In the genomic region with DNA sequence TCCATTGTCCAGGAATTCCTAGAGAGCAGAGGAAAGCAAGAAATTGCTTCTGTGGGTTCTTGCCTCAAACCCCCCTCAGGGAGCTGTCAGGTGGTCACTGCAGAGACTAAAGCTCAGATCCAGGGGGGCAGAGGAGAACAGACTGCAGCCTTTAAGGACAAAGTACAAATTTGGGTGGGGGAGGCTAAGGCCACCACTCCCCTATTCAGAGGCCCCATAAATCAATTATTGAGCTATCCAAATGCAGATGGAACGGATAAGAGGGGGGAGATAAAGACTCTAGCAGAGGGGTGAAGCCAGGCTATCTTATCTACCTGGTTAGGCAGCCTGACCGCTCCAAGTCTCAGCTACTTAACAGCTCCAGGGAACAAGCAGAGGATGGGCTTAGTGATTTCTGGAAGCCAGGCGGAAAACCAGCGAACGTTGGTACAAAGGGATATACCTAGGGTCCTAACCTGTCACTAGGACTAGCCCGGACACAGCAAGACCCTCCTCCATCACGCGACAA, we compare ENCODE assay signal across 8 mouse cellular contexts. TPM values are rescaled to one million over a fixed set of nuclear protein-coding genes. Genes with fewer than 3 reads are reported as not detected.
DNase-seq lines count a peak whose midpoint lies in the region; ATAC-seq and TF ChIP-seq lines count a peak whose summit lies in the region.

No protein-coding gene starts in this region.

- no peak for ATAC-seq in embryonic facial prominence, embryonic 14.5 days (ENCODE audit: low read depth)
- no peak for ATAC-seq in neural tube, embryonic 12.5 days (ENCODE audit: low FRiP score, low read depth)

- H3K27ac ChIP-seq in layer of hippocampus, adult 2 months = peak overlapping the region; percentile 100
- peak overlapping the region; percentile 100 for H3K27ac ChIP-seq in embryonic facial prominence, embryonic 14.5 days (replicated peaks; ENCODE audit: low read depth, low read length)
- H3K27ac ChIP-seq in limb, embryonic 10.5 days = peak overlapping the region; percentile 100
- 0 out of 2 replicates have a peak overlapping the region, but pooled peaks have one; percentile 0 for H3K27ac ChIP-seq in neural tube, embryonic 12.5 days

- H3K4me1 ChIP-seq in embryonic facial prominence, embryonic 14.5 days (ENCODE audit: control insufficient read depth, insufficient read depth, low read length) = peaks cover 59% of the 10 kb centered on the region
- peaks cover 81% of the 10 kb centered on the region for H3K4me1 ChIP-seq in limb, embryonic 10.5 days
- H3K4me1 ChIP-seq in neural tube, embryonic 12.5 days = peaks cover 66% of the 10 kb centered on the region

- DNase-seq in layer of hippocampus, adult 2 months (ENCODE audit: low spot score in 2 of 2) = no peak
- DNase-seq in layer of hippocampus, postnatal 25 days (ENCODE audit: extremely low spot score in 1 of 2, low spot score in 1 of 2) = no peak
- DNase-seq in embryonic facial prominence, embryonic 14.5 days (ENCODE audit: low spot score) = no peak
- DNase-seq in limb, embryonic 10.5 days (ENCODE audit: low spot score) = no peak
- no peak for DNase-seq in ovary, postnatal 14 days (ENCODE audit: low spot score)
- no peak for DNase-seq in right cerebral cortex, adult 18-20 months
- DNase-seq in embryo, embryonic 10 days (ENCODE audit: low spot score) = no peak

- no peaks in the 10 kb centered on the region for H3K27me3 ChIP-seq in embryonic facial prominence, embryonic 14.5 days (replicated peaks; ENCODE audit: control insufficient read depth, insufficient read depth, low read length)
- peaks cover 4% of the 10 kb centered on the region; the same call in 1 of the 2 replicates for H3K27me3 ChIP-seq in limb, embryonic 10.5 days (ENCODE audit: low read depth, poor library complexity, severe bottlenecking)
- H3K27me3 ChIP-seq in neural tube, embryonic 12.5 days (replicated peaks) = no peaks in the 10 kb centered on the region

- peak overlapping the region; percentile 100 for H3K9ac ChIP-seq in embryonic facial prominence, embryonic 14.5 days (ENCODE audit: low read depth, low read length)
- peak overlapping the region; percentile 100 for H3K9ac ChIP-seq in neural tube, embryonic 12.5 days

- peaks cover 20% of the 10 kb centered on the region; the same call in 1 of the 2 replicates for H3K36me3 ChIP-seq in embryonic facial prominence, embryonic 14.5 days (ENCODE audit: control insufficient read depth, insufficient read depth, low read length)
- peaks cover 45% of the 10 kb centered on the region for H3K36me3 ChIP-seq in limb, embryonic 10.5 days
- H3K36me3 ChIP-seq in neural tube, embryonic 12.5 days = peaks cover 34% of the 10 kb centered on the region; the same call in 1 of the 2 replicates

- H3K9me3 ChIP-seq in embryonic facial prominence, embryonic 14.5 days (ENCODE audit: control insufficient read depth, low read length) = no peaks in the 10 kb centered on the region
- H3K9me3 ChIP-seq in limb, embryonic 10.5 days (replicated peaks) = no peaks in the 10 kb centered on the region
- no peaks in the 10 kb centered on the region for H3K9me3 ChIP-seq in neural tube, embryonic 12.5 days

- WGBS in embryonic facial prominence, embryonic 14.5 days = 20% methylated on average over 8 of the region's 8 CpGs
- 16% methylated on average over 8 of the region's 8 CpGs for WGBS in limb, embryonic 10.5 days
- 8% methylated on average over 8 of the region's 8 CpGs for WGBS in neural tube, embryonic 12.5 days

- peak overlapping the region; percentile 76 for H3K4me3 ChIP-seq in layer of hippocampus, adult 2 months
- H3K4me3 ChIP-seq in embryonic facial prominence, embryonic 14.5 days (ENCODE audit: low read depth, low read length) = peak overlapping the region; percentile 90
- peak overlapping the region; percentile 99 for H3K4me3 ChIP-seq in limb, embryonic 10.5 days
- peak overlapping the region; percentile 89 for H3K4me3 ChIP-seq in neural tube, embryonic 12.5 days

- H3K4me2 ChIP-seq in embryonic facial prominence, embryonic 14.5 days (ENCODE audit: low read depth, low read length) = peak overlapping the region; percentile 100
- peak overlapping the region; percentile 100 for H3K4me2 ChIP-seq in neural tube, embryonic 12.5 days (replicated peaks)

- TF ChIP-seq CTCF in layer of hippocampus, adult 2 months (conservative IDR thresholded peaks at IDR 0.05) = no peak

RNA-seq across cellular contexts. Expression of gene Rhof, which starts 2.4 kb away (rescaled TPM):
- 10 to 100 TPM; 43.3 to 46.3 TPM for total RNA-seq in layer of hippocampus, adult 2 months (2021)
- total RNA-seq in layer of hippocampus, postnatal 25 days (2021) = 10 to 100 TPM; 47.2 to 48.7 TPM
- polyA plus RNA-seq in embryonic facial prominence, embryonic 14.5 days (2014; fragmentation: Nextera tagmentation; extraction: Ambion mirVana) = 4.1 and 5.2 TPM in 2 replicates
- polyA plus RNA-seq in limb, embryonic 10.5 days (2016; fragmentation: Nextera tagmentation; extraction: Ambion mirVana) = 1.8 and 2.0 TPM in 2 replicates
- polyA plus RNA-seq in neural tube, embryonic 12.5 days (2016; fragmentation: Nextera tagmentation; extraction: Ambion mirVana) = 2.4 and 2.9 TPM in 2 replicates

RNA-seq across cellular contexts. Expression of gene Setd1b, which starts 7.1 kb away (rescaled TPM):
- 10 to 100 TPM; 31.2 to 39.4 TPM for total RNA-seq in layer of hippocampus, adult 2 months (2021)
- 10 to 100 TPM; 26.1 to 36.5 TPM for total RNA-seq in layer of hippocampus, postnatal 25 days (2021)
- polyA plus RNA-seq in embryonic facial prominence, embryonic 14.5 days (2014; fragmentation: Nextera tagmentation; extraction: Ambion mirVana) = 9.8 and 9.9 TPM in 2 replicates
- polyA plus RNA-seq in limb, embryonic 10.5 days (2016; fragmentation: Nextera tagmentation; extraction: Ambion mirVana) = 9.4 and 10.6 TPM in 2 replicates
- 12.9 and 13.0 TPM in 2 replicates for polyA plus RNA-seq in neural tube, embryonic 12.5 days (2016; fragmentation: Nextera tagmentation; extraction: Ambion mirVana)

RNA-seq across cellular contexts. Expression of gene Psmd9, which starts 34.3 kb away (rescaled TPM):
- total RNA-seq in layer of hippocampus, adult 2 months (2021) = 10 to 100 TPM; 27.8 to 30.4 TPM
- total RNA-seq in layer of hippocampus, postnatal 25 days (2021) = 10 to 100 TPM; 26.1 to 28.4 TPM
- polyA plus RNA-seq in embryonic facial prominence, embryonic 14.5 days (2014; fragmentation: Nextera tagmentation; extraction: Ambion mirVana) = 49.5 and 58.1 TPM in 2 replicates
- polyA plus RNA-seq in limb, embryonic 10.5 days (2016; fragmentation: Nextera tagmentation; extraction: Ambion mirVana) = 90.1 and 92.0 TPM in 2 replicates
- 74.1 and 77.7 TPM in 2 replicates for polyA plus RNA-seq in neural tube, embryonic 12.5 days (2016; fragmentation: Nextera tagmentation; extraction: Ambion mirVana)

RNA-seq across cellular contexts. Expression of gene Hpd, which starts 47.6 kb away (rescaled TPM):
- not detected for total RNA-seq in layer of hippocampus, adult 2 months (2021)
- total RNA-seq in layer of hippocampus, postnatal 25 days (2021) = not detected
- polyA plus RNA-seq in embryonic facial prominence, embryonic 14.5 days (2014; fragmentation: Nextera tagmentation; extraction: Ambion mirVana) = not detected in 2 replicates
- not detected in 2 replicates for polyA plus RNA-seq in limb, embryonic 10.5 days (2016; fragmentation: Nextera tagmentation; extraction: Ambion mirVana)
- not detected in 2 replicates for polyA plus RNA-seq in neural tube, embryonic 12.5 days (2016; fragmentation: Nextera tagmentation; extraction: Ambion mirVana)

Comparison
In these comparisons a context has a peak if more than half of its experiments do, and no peak if none do; other contexts are left out.
1. H3K27ac ChIP-seq: peak in every context shown above with its lines; median percentile 100 in layer of hippocampus, adult 2 months; 100 in embryonic facial prominence, embryonic 14.5 days; 100 in limb, embryonic 10.5 days; 0 in neural tube, embryonic 12.5 days.